Mouse (Mus musculus) neural tube, embryonic 15.5 days (tissue): ENCODE results near the gene Clmn. TPM values are rescaled to one million over a fixed set of nuclear protein-coding genes. Genes with fewer than 3 reads are reported as not detected.
A peak's percentile ranks its signal among the peaks of the same experiment; 100 is the strongest.

Experiments used
- ATAC-seq: fragments of 200-750 bp; cut with Nextera tagmentation; 2 replicates; pipeline ENCODE4 v1.8.0; 2017; ENCODE audit warnings: mild to moderate bottlenecking, moderate TSS enrichment, moderate library complexity; ENCODE audit not compliant: low FRiP score
- H3K27ac ChIP-seq: fragments of 300-500 bp; sonication (generic); replicated peaks from 2 replicates; pipeline ENCODE4 v1.5.1; 2015; ENCODE audit warnings: mild to moderate bottlenecking, inconsistent platforms
- H3K27me3 ChIP-seq: fragments of 300-500 bp; sonication (generic); replicated peaks from 2 replicates; pipeline ENCODE4 v1.6.1; 2015; ENCODE audit warnings: inconsistent platforms
- H3K36me3 ChIP-seq: fragments of 300-500 bp; sonication (generic); 2 replicates; pipeline ENCODE4 v1.6.1; 2015; ENCODE audit warnings: inconsistent platforms
- H3K4me1 ChIP-seq: fragments of 300-500 bp; sonication (generic); 2 replicates; pipeline ENCODE4 v1.6.1; 2015; ENCODE audit warnings: inconsistent platforms
- H3K4me2 ChIP-seq: fragments of 300-500 bp; sonication (generic); 2 replicates; pipeline ENCODE4 v1.6.1; 2015; ENCODE audit warnings: inconsistent platforms, mild to moderate bottlenecking, moderate library complexity
- H3K4me3 ChIP-seq: fragments of 300-500 bp; sonication (generic); replicated peaks from 2 replicates; pipeline ENCODE4 v1.5.1; 2015; ENCODE audit warnings: mild to moderate bottlenecking, inconsistent platforms
- H3K9ac ChIP-seq: fragments of 300-500 bp; sonication (generic); replicated peaks from 2 replicates; pipeline ENCODE4 v1.6.1; 2015; ENCODE audit warnings: mild to moderate bottlenecking, inconsistent platforms
- H3K9me3 ChIP-seq: fragments of 300-500 bp; sonication (generic); replicated peaks from 2 replicates; pipeline ENCODE4 v1.6.1; 2016; ENCODE audit warnings: inconsistent platforms
- WGBS: fragments of 180-500 bp; shearing (Covaris S2); methylation state at CpG from one replicate; pipeline ENCODE4 v1.1.7; 2015; ENCODE audit warnings: mixed read lengths; 5-methylcytosine and 5-hydroxymethylcytosine counted together
- polyA plus RNA-seq: library from polyadenylated mRNA; unstranded; fragments of >200 nt; fragmentation: Nextera tagmentation; extraction: Ambion mirVana; gene quantifications from 2 replicates; pipeline ENCODE4 v1.2.1, GENCODE M21; 2015

The Clmn gene
- polyA plus RNA-seq, 1 experiment from 2014 or later, result 1.3 TPM

- H3K4me1 ChIP-seq, result peaks cover 8% of the 10 kb centered on the region
- no peak overlapping the region for H3K27ac ChIP-seq
- no peaks in the 10 kb centered on the region for H3K36me3 ChIP-seq
- H3K4me2 ChIP-seq, result no peak overlapping the region
- no peak overlapping the region for H3K4me3 ChIP-seq
- H3K9me3 ChIP-seq, result no peaks in the 10 kb centered on the region
- 21% methylated on average over 10 of the region's 10 CpGs for WGBS
- no peak overlapping the region for H3K9ac ChIP-seq
- ATAC-seq, result no peak
- no peaks in the 10 kb centered on the region for H3K27me3 ChIP-seq
Measured at GRCm38 (mm10) chr12:104769201-104769785, 95.6 kb downstream of the Clmn start.

GRCm38 (mm10) chr12:104767183-104767582, 97.7 kb downstream of the Clmn start:
- H3K9ac ChIP-seq, result no peak overlapping the region
- H3K4me1 ChIP-seq, result peaks cover 8% of the 10 kb centered on the region
- H3K36me3 ChIP-seq, result no peaks in the 10 kb centered on the region
- no peaks in the 10 kb centered on the region for H3K27me3 ChIP-seq
- WGBS, result 88% methylated on average over 4 of the region's 4 CpGs
- no peaks in the 10 kb centered on the region for H3K9me3 ChIP-seq
- no peak overlapping the region for H3K27ac ChIP-seq
- no peak overlapping the region for H3K4me3 ChIP-seq
- ATAC-seq, result no peak
- H3K4me2 ChIP-seq, result no peak overlapping the region

GRCm38 (mm10) chr12:104765761-104766160, 99.1 kb downstream of the Clmn start:
- Histone ChIP-seq H3K36me3 (no peaks in the 10 kb centered on the region), H3K27me3 (no peaks in the 10 kb centered on the region), H3K27ac (no peak overlapping the region), H3K9me3 (no peaks in the 10 kb centered on the region), H3K9ac (no peak overlapping the region), H3K4me3 (no peak overlapping the region), H3K4me1 (peaks cover 5% of the 10 kb centered on the region; the same call in 1 of the 2 replicates), H3K4me2 (no peak overlapping the region)
- ATAC-seq, result no peak
- WGBS, result 97% methylated on average over 7 of the region's 7 CpGs

- Histone ChIP-seq H3K36me3 (no peaks in the 10 kb centered on the region), H3K4me2 (no peak overlapping the region), H3K4me1 (peaks cover 5% of the 10 kb centered on the region; the same call in 1 of the 2 replicates), H3K27ac (no peak overlapping the region), H3K9ac (no peak overlapping the region), H3K9me3 (no peaks in the 10 kb centered on the region), H3K27me3 (no peaks in the 10 kb centered on the region), H3K4me3 (no peak overlapping the region)
- no peak for ATAC-seq
- WGBS, result 88% methylated on average over 5 of the region's 5 CpGs
Measured at GRCm38 (mm10) chr12:104765116-104765515, 99.8 kb downstream of the Clmn start.

- Histone ChIP-seq H3K4me2 (no peak overlapping the region), H3K9ac (no peak overlapping the region), H3K36me3 (no peaks in the 10 kb centered on the region), H3K9me3 (no peaks in the 10 kb centered on the region), H3K27me3 (no peaks in the 10 kb centered on the region), H3K27ac (no peak overlapping the region), H3K4me3 (no peak overlapping the region), H3K4me1 (peaks cover 3% of the 10 kb centered on the region; the same call in 1 of the 2 replicates)
- 21% methylated on average over 6 of the region's 6 CpGs for WGBS
- ATAC-seq, result no peak
Measured at GRCm38 (mm10) chr12:104763918-104764317, 101.0 kb downstream of the Clmn start.

- no peaks in the 10 kb centered on the region for H3K36me3 ChIP-seq
- ATAC-seq, result no peak
- H3K9ac ChIP-seq, result no peak overlapping the region
- H3K27ac ChIP-seq, result no peak overlapping the region
- H3K4me1 ChIP-seq, result no peaks in the 10 kb centered on the region
- 83% methylated on average over 8 of the region's 8 CpGs for WGBS
- no peaks in the 10 kb centered on the region for H3K27me3 ChIP-seq
- H3K4me3 ChIP-seq, result no peak overlapping the region
- H3K4me2 ChIP-seq, result no peak overlapping the region
- H3K9me3 ChIP-seq, result no peaks in the 10 kb centered on the region
Measured at GRCm38 (mm10) chr12:104761411-104761810, 103.5 kb downstream of the Clmn start.

GRCm38 (mm10) chr12:104758066-104758465, 106.8 kb downstream of the Clmn start:
- Histone ChIP-seq H3K27me3 (no peaks in the 10 kb centered on the region), H3K36me3 (no peaks in the 10 kb centered on the region), H3K4me2 (no peak overlapping the region), H3K27ac (no peak overlapping the region), H3K4me3 (no peak overlapping the region), H3K9ac (no peak overlapping the region), H3K4me1 (peaks cover 2% of the 10 kb centered on the region), H3K9me3 (no peaks in the 10 kb centered on the region)
- WGBS, result 96% methylated on average over 7 of the region's 7 CpGs
- no peak for ATAC-seq

- Histone ChIP-seq H3K4me3 (no peak overlapping the region), H3K9ac (no peak overlapping the region), H3K9me3 (no peaks in the 10 kb centered on the region), H3K27ac (no peak overlapping the region), H3K4me1 (peaks cover 33% of the 10 kb centered on the region), H3K27me3 (no peaks in the 10 kb centered on the region), H3K36me3 (no peaks in the 10 kb centered on the region), H3K4me2 (no peak overlapping the region)
- WGBS, result 65% methylated on average over 4 of the region's 4 CpGs
- ATAC-seq, result no peak
Measured at GRCm38 (mm10) chr12:104753686-104754085, 111.2 kb downstream of the Clmn start.

- Histone ChIP-seq H3K9me3 (no peaks in the 10 kb centered on the region), H3K4me1 (peaks cover 46% of the 10 kb centered on the region), H3K4me3 (peak within 1 kb of the TSS; percentile 88), H3K27me3 (no peaks in the 10 kb centered on the region), H3K27ac (peak within 1 kb of the TSS; percentile 85), H3K4me2 (peak within 1 kb of the TSS; percentile 91), H3K36me3 (no peaks in the 10 kb centered on the region), H3K9ac (peak within 1 kb of the TSS; percentile 75)
- peak; percentile 94 for ATAC-seq
- under 1% methylated on average over 77 of the region's 94 CpGs for WGBS
Measured at GRCm38 (mm10) chr12:104751814-104752765, 112.8 kb downstream of the Clmn start, which contains the start of gene Dicer1. Gene Dicer1 (minus strand): TSS chr12:104751952.

- 0% methylated on average over 37 of the region's 52 CpGs for WGBS
- no peaks in the 10 kb centered on the region for H3K36me3 ChIP-seq
- peak overlapping the region; percentile 88 for H3K4me3 ChIP-seq
- peak overlapping the region; percentile 75 for H3K9ac ChIP-seq
- H3K27me3 ChIP-seq, result no peaks in the 10 kb centered on the region
- H3K4me1 ChIP-seq, result peaks cover 46% of the 10 kb centered on the region
- peak overlapping the region; percentile 85 for H3K27ac ChIP-seq
- no peak; the same call in none of the 2 replicates for ATAC-seq
- H3K9me3 ChIP-seq, result no peaks in the 10 kb centered on the region
- peak overlapping the region; percentile 91 for H3K4me2 ChIP-seq
Measured at GRCm38 (mm10) chr12:104751331-104751813, 113.5 kb downstream of the Clmn start.

GRCm38 (mm10) chr12:104748946-104749345, 115.9 kb downstream of the Clmn start:
- Histone ChIP-seq H3K4me3 (no peak overlapping the region), H3K27ac (no peak overlapping the region), H3K9ac (no peak overlapping the region), H3K9me3 (no peaks in the 10 kb centered on the region), H3K4me2 (0 out of 2 replicates have a peak overlapping the region, but pooled peaks have one; percentile 91), H3K27me3 (no peaks in the 10 kb centered on the region), H3K4me1 (peaks cover 50% of the 10 kb centered on the region), H3K36me3 (no peaks in the 10 kb centered on the region)
- no peak for ATAC-seq
- 89% methylated on average over 2 of the region's 2 CpGs for WGBS
